Mouse (Mus musculus) brain, adult 2 months (tissue): Measurements from ENCODE around the gene Lrrtm4.

Experiments
- DNase-seq: peaks from one replicate; pipeline ENCODE4 v3.0.0; 2011; ENCODE audit warnings: low read depth, low spot score

Gene Lrrtm4

DNA sequence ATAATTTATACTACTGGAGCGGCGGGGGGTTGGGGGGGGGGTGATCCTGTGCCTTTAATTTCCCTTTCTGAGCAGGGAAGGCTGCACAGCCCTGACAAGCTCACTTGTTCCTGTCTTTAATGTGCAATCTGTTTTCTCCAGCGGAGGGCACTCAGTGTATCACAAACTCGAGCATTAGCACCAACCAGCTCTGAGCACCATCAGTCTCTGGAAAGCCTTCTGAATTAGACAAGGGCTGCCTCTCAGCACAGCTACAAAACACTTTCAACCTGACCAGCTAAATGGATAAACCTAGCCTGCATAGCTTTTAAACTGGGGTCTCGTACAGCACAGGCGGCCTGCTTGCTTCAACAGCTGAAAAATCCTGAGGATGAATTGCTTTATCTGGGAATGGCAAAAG, at the start of gene Lrrtm4:
Lrrtm4 (plus strand) TSS at position 113 of the 400 bp plus-strand sequence.
- peak; percentile 94 for DNase-seq

- peak; percentile 37 for DNase-seq
Observed at GRCm38 (mm10) chr6:80019189-80019860, 648 bp downstream of the Lrrtm4 start.

DNA sequence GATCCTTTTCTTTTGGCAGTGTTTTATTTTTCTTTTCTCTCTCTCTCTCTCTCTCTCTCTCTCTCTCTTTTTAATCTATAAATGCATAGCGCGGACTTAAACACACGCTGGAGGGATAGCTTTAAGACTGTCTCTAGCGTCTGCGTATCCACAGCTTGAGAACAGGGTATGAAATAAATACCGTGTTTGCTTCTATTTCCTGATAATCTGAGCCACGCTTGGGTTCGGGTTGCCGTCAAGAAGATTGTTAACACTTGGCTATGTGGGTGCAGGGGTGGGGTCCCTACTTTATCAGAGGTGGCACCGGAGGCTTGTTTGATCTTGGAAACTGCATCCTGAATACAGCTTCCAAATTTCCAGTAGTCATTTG, 1.2 kb downstream of the Lrrtm4 start:
- peak; percentile 58 for DNase-seq

GRCm38 (mm10) chr6:80056849-80057248, 38.2 kb downstream of the Lrrtm4 start:
- DNase-seq = no peak

- peak; percentile 72 for DNase-seq
Observed at GRCm38 (mm10) chr6:80078001-80078400, 59.3 kb downstream of the Lrrtm4 start.

DNA sequence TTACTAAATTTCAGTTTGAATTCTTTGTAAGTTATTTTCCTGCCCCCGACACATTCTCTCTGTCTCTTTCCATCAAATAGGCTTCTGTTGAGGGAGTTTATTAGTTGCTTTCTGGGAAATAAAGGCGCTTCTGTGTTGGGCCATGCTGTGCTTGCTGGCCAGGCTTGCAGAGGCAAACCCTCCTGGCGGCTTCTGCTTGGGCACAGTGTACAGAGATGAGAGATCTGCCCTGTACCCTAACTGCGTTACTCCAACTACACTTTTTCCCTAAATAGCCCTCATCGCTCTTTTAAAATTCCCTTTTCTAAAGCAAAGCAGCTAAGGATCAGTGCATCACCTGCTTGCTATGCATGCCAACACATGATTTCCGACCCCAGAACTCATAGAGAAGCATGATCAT, 60.6 kb downstream of the Lrrtm4 start:
- DNase-seq = peak; percentile 24

DNA sequence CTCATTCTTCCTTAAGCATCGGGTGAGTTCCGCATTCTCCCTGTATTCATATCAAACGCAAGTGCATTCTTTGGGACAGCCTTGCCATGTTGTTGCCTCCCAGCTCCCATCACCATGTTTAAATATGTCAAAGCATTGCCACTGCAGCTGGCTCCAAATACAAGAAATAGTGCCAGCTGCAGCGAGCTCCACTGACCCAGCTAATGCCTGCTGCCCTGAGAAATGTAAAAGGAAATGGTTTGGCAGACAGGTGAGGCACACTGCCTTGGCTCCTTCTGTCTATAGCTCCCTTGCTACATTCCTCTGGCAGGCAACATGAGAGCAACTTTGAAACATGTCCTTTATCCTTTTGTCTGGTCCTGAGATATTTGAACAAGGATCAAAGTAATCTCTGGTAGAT, 76.2 kb downstream of the Lrrtm4 start:
- DNase-seq = no peak

DNA sequence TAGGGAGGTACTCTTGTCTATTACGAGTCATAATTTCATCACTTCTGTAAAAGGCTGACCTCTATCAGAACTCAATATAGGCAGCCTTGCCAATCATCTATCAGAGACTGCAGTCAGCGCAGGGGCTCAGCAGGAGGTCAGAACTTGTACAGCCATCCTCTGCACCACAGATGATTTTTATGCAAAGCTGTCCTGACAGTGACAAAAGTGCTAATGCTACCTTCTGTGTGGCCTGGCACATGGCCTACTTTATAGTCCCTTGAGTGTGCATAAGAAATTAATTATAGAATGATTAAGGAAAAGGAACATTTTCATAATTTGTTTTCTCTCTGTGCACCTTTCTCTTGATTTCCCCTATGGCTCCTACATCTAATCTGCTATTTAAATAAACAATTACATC, 86.7 kb downstream of the Lrrtm4 start:
- no peak for DNase-seq

- DNase-seq = no peak
Observed at GRCm38 (mm10) chr6:80105843-80106242, 87.2 kb downstream of the Lrrtm4 start.

GRCm38 (mm10) chr6:80126419-80126818, 107.7 kb downstream of the Lrrtm4 start:
- peak; percentile 54 for DNase-seq

DNA sequence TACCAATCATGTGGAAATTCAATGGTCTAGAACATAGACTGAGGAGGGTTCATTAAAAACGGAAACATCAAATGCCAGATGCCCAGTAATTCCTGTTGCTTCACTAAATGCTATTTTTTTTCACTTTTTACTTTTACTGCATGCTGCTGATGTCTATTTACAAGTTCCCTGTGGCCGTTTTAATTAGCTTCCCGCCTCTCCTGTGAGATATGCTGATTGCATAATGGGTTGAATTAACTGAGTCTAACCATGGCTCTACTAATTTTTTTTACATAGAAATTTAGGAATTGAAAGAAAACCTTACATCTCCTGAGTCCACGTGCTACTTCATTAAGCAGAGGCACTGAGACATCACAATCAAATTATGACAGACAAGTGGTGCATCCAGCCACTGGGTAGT, 143.9 kb downstream of the Lrrtm4 start:
- peak; percentile 17 for DNase-seq

- DNase-seq = no peak
Observed at GRCm38 (mm10) chr6:80181916-80182315, 163.2 kb downstream of the Lrrtm4 start.

DNA sequence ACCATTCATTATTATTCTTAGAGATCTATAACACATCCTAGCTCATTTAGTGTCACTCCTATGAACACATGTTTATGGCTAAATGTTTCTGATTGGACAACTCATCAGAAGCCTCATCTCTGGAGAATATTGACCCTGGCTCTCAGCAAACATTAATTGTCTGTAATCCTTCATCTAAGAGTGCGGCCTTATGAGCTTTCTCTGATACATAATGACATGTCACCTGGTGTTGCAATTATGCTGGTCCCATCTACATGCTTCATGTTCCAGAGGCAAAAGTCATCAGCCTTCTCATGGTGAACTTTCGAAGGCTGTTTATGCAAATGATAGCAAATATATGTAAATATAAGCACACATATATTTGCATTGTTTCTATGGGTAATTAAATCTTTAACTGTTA, 163.7 kb downstream of the Lrrtm4 start:
- DNase-seq = no peak

GRCm38 (mm10) chr6:80185489-80186113, 166.9 kb downstream of the Lrrtm4 start:
- DNase-seq = no peak

DNA sequence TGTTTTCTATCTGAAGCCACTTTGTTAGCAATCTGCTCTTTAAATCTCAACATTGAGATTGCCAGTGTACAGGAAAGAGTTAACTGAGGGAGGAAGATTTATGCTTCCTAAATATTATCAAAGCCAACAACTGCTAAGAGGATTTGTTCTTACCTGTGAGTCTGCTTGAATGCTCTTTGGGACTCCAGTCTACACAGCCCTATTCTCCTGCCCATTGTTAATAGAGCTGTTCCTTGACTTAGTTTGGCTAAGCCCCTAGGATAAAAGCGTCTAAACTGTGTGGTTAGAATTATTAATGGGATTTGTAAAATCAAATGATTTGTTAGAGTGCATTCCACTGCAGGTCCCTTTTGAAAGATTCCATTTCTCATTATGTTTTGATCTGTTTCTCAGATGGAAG, 168.1 kb downstream of the Lrrtm4 start:
- DNase-seq = no peak

- DNase-seq = peak; percentile 41
Observed at GRCm38 (mm10) chr6:80209476-80209875, 190.8 kb downstream of the Lrrtm4 start.

DNA sequence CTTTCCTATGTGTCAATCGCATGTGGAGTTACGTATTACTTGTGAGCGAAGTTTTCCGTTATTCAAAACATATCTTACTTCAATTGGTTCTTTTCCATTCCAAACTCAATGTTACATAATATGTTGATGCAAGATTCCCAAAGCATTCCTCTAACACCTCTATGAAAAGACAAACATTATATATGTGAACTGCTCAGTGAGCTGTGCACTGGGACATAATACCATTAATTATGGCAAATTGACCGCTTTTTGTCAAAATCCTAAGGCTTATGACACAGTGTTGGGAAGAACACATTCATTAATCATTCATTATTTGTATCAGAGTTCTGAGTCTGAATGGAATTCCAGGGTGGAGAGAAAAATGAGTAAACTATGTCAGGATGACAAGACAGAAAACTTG, 191.6 kb downstream of the Lrrtm4 start:
- DNase-seq = no peak

- DNase-seq = no peak
Observed at GRCm38 (mm10) chr6:80261595-80261994, 242.9 kb downstream of the Lrrtm4 start.

- no peak for DNase-seq
Observed at GRCm38 (mm10) chr6:80263972-80264371, 245.3 kb downstream of the Lrrtm4 start.

- DNase-seq = no peak
Observed at GRCm38 (mm10) chr6:80264584-80264983, 245.9 kb downstream of the Lrrtm4 start.

DNA sequence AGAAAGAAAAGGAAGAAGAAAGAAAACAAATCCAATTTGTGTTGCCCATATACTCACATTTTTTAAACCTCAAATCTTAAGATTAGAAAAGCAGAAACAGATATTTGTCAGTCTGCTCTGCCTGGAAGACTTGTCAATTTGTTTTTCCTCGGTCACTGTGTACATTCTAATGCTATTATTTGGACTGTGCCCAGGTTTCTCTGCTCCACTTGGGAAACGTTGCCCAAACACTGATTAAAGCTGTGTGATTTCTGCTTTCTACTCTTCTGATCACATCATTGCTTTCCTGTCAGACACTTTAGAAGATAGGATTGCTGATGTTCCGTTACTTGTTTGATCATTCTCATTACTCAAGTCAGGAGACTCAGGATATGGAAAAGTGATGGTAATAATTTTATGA, 247.1 kb downstream of the Lrrtm4 start:
- DNase-seq = no peak

GRCm38 (mm10) chr6:80286968-80287367, 268.3 kb downstream of the Lrrtm4 start:
- DNase-seq = peak; percentile 44

GRCm38 (mm10) chr6:80301871-80302270, 283.2 kb downstream of the Lrrtm4 start:
- DNase-seq = peak; percentile 54

- DNase-seq = no peak
Observed at GRCm38 (mm10) chr6:80303568-80303967, 284.9 kb downstream of the Lrrtm4 start.
